Mouse (Mus musculus): ENCODE measurements at regions not wholly inside any gene's neighbourhood (a gene's known extent, or its start where the extent isn't known, plus 50 kb on each side); places are given as distances from the start of the nearest gene placed in this dataset.

GRCm38 (mm10) chr14:46126541-46126940 lies 252.7 kb upstream of the Gm15217 start:
- TF ChIP-seq POLR2A (IDR thresholded peaks at IDR 0.05; ENCODE audit: insufficient read depth, low read depth, low read length) (no peak), CTCF (IDR thresholded peaks at IDR 0.05; ENCODE audit: insufficient read depth, low read depth, low read length) (no peak)
